Mouse (Mus musculus): ENCODE measurements around the gene Kcnk7. TPM values are rescaled to one million over a fixed set of nuclear protein-coding genes. Genes with fewer than 3 reads are reported as not detected.

Gene Kcnk7
- total and polyA plus RNA-seq, 3 experiments: not detected

- peak; percentile 79 to 88 for DNase-seq
- intact Hi-C loops (cut with DNase I): loop anchor here (1.0 to 2.0 kb wide), 2 partner anchors 21 to 35 kb away; no protein-coding TSS in a partner anchor
- H3K27ac ChIP-seq: peak overlapping the region; percentile 97
- H3K9ac ChIP-seq (ENCODE audit: low read depth, low read length): peak overlapping the region; percentile 78
- H3K36me3 ChIP-seq (ENCODE audit: control insufficient read depth, insufficient read depth, low read length): no peaks in the 10 kb centered on the region; the same call in 1 of the 2 replicates
- H3K27me3 ChIP-seq (ENCODE audit: control insufficient read depth, insufficient read depth, low read length): no peaks in the 10 kb centered on the region
- 19% methylated on average over 10 of the region's 10 CpGs for whole genome bisulfite sequencing
- H3K4me3 ChIP-seq: peak overlapping the region; percentile 94
- H3K4me1 ChIP-seq (ENCODE audit: control insufficient read depth, insufficient read depth, low read length): peaks cover 17% of the 10 kb centered on the region
- peaks cover 11% of the 10 kb centered on the region for H3K79me2 ChIP-seq (replicated peaks; ENCODE audit: control insufficient read depth, insufficient read depth, low read length)
- TF ChIP-seq CTCF (IDR thresholded peaks at IDR 0.05) (no peak), EP300 (IDR thresholded peaks at IDR 0.05; ENCODE audit: insufficient read depth, low read depth, low read length) (peak; percentile 60; the same call in 1 of the 2 replicates), POLR2A (IDR thresholded peaks at IDR 0.05; ENCODE audit: insufficient read depth, low read depth, low read length) (0 out of 2 replicates have a peak, but pooled peaks have one; percentile 33)
Observed at GRCm38 (mm10) chr19:5692086-5692912, 11.9 kb upstream of the Kcnk7 start.

GRCm38 (mm10) chr19:5692913-5693396 is 11.2 kb upstream of the Kcnk7 start:
- peaks cover 11% of the 10 kb centered on the region for H3K79me2 ChIP-seq (replicated peaks; ENCODE audit: control insufficient read depth, insufficient read depth, low read length)
- DNase-seq: peak; percentile 36 to 52
- intact Hi-C loops (cut with DNase I): loop anchor here (1.0 to 2.0 kb wide), 2 partner anchors 20 to 34 kb away; no protein-coding TSS in a partner anchor
- H3K4me1 ChIP-seq (ENCODE audit: control insufficient read depth, insufficient read depth, low read length): peaks cover 13% of the 10 kb centered on the region
- TF ChIP-seq EP300 (IDR thresholded peaks at IDR 0.05; ENCODE audit: insufficient read depth, low read depth, low read length): no peak
- TF ChIP-seq POLR2A (IDR thresholded peaks at IDR 0.05; ENCODE audit: insufficient read depth, low read depth, low read length): peak; percentile 13; the same call in 1 of the 2 replicates
- H3K4me3 ChIP-seq: peak overlapping the region; percentile 94
- no peaks in the 10 kb centered on the region; the same call in 1 of the 2 replicates for H3K36me3 ChIP-seq (ENCODE audit: control insufficient read depth, insufficient read depth, low read length)
- no peaks in the 10 kb centered on the region for H3K27me3 ChIP-seq (ENCODE audit: control insufficient read depth, insufficient read depth, low read length)
- WGBS: 18% methylated on average over 10 of the region's 10 CpGs
- peak overlapping the region; percentile 56 for H3K9ac ChIP-seq (ENCODE audit: low read depth, low read length)
- peak overlapping the region; percentile 97 for H3K27ac ChIP-seq

- Histone ChIP-seq H3K9ac (ENCODE audit: low read depth, low read length) (peak overlapping the region; percentile 56; the same call in 1 of the 2 replicates), H3K4me1 (ENCODE audit: control insufficient read depth, insufficient read depth, low read length) (peaks cover 13% of the 10 kb centered on the region), H3K27ac (peak overlapping the region; percentile 97), H3K27me3 (ENCODE audit: control insufficient read depth, insufficient read depth, low read length) (no peaks in the 10 kb centered on the region), H3K36me3 (ENCODE audit: control insufficient read depth, insufficient read depth, low read length) (no peaks in the 10 kb centered on the region; the same call in 1 of the 2 replicates), H3K4me3 (peak overlapping the region; percentile 94), H3K79me2 (replicated peaks; ENCODE audit: control insufficient read depth, insufficient read depth, low read length) (peaks cover 11% of the 10 kb centered on the region)
- 55% methylated on average over 6 of the region's 6 CpGs for WGBS
- TF ChIP-seq EP300 (IDR thresholded peaks at IDR 0.05; ENCODE audit: insufficient read depth, low read depth, low read length): no peak
- no peak for TF ChIP-seq CTCF (IDR thresholded peaks at IDR 0.05)
- no peak for TF ChIP-seq POLR2A (IDR thresholded peaks at IDR 0.05; ENCODE audit: insufficient read depth, low read depth, low read length)
- intact Hi-C loops (cut with DNase I): loop anchor here (2.0 kb wide), 1 partner anchor 19 kb away; no protein-coding TSS in a partner anchor
- no peak for DNase-seq
Observed at GRCm38 (mm10) chr19:5693801-5694200, 10.4 kb upstream of the Kcnk7 start.

- Histone ChIP-seq H3K27me3 (ENCODE audit: control insufficient read depth, insufficient read depth, low read length) (no peaks in the 10 kb centered on the region), H3K4me3 (no peak overlapping the region), H3K27ac (no peak overlapping the region), H3K4me1 (ENCODE audit: control insufficient read depth, insufficient read depth, low read length) (peaks cover 13% of the 10 kb centered on the region), H3K36me3 (ENCODE audit: control insufficient read depth, insufficient read depth, low read length) (no peaks in the 10 kb centered on the region; the same call in 1 of the 2 replicates), H3K79me2 (replicated peaks; ENCODE audit: control insufficient read depth, insufficient read depth, low read length) (peaks cover 5% of the 10 kb centered on the region), H3K9ac (ENCODE audit: low read depth, low read length) (no peak overlapping the region)
- DNase-seq: no peak
- intact Hi-C loops (cut with DNase I): loop anchor here (5.0 kb wide), 1 partner anchor 171 kb away; no protein-coding TSS in a partner anchor
- WGBS: 73% methylated on average over 41 of the region's 41 CpGs
- TF ChIP-seq CTCF (IDR thresholded peaks at IDR 0.05): no peak
- TF ChIP-seq EP300 (IDR thresholded peaks at IDR 0.05; ENCODE audit: insufficient read depth, low read depth, low read length): no peak
- no peak for TF ChIP-seq POLR2A (IDR thresholded peaks at IDR 0.05; ENCODE audit: insufficient read depth, low read depth, low read length)
Observed at GRCm38 (mm10) chr19:5695849-5696462, 8.2 kb upstream of the Kcnk7 start.

- TF ChIP-seq CTCF (IDR thresholded peaks at IDR 0.05) (no peak), EP300 (IDR thresholded peaks at IDR 0.05; ENCODE audit: insufficient read depth, low read depth, low read length) (no peak), POLR2A (IDR thresholded peaks at IDR 0.05; ENCODE audit: insufficient read depth, low read depth, low read length) (no peak)
- H3K4me1 ChIP-seq (ENCODE audit: control insufficient read depth, insufficient read depth, low read length): peaks cover 3% of the 10 kb centered on the region
- no peaks in the 10 kb centered on the region for H3K27me3 ChIP-seq (ENCODE audit: control insufficient read depth, insufficient read depth, low read length)
- no peaks in the 10 kb centered on the region for H3K36me3 ChIP-seq (ENCODE audit: control insufficient read depth, insufficient read depth, low read length)
- H3K4me3 ChIP-seq: no peak overlapping the region
- no peak overlapping the region for H3K9ac ChIP-seq (ENCODE audit: low read depth, low read length)
- 23% methylated on average over 10 of the region's 10 CpGs for WGBS
- H3K27ac ChIP-seq: peak overlapping the region; percentile 13; the same call in 1 of the 2 replicates
- no peaks in the 10 kb centered on the region for H3K79me2 ChIP-seq (replicated peaks; ENCODE audit: control insufficient read depth, insufficient read depth, low read length)
- peak in 1 of 2 experiments; percentile 44 for DNase-seq
- intact Hi-C loops (cut with DNase I): no loop called here
Observed at GRCm38 (mm10) chr19:5704801-5705571, 819 bp downstream of the Kcnk7 start.

Data from heart, adult 2 months (tissue).